Mouse (Mus musculus) granulocyte monocyte progenitor cell, adult 5-6 weeks (primary cell): Measurements from ENCODE around the gene Gm10642. TPM values are rescaled to one million over a fixed set of nuclear protein-coding genes. Genes with fewer than 3 reads are reported as not detected.

Experiments
- ATAC-seq: replicated peaks from 2 replicates; pipeline ENCODE4 v1.8.0; 2016; ENCODE audit warnings: mild to moderate bottlenecking, moderate TSS enrichment, inconsistent platforms; ENCODE audit not compliant: poor library complexity, severe bottlenecking
- total RNA-seq, 2 experiments: library from RNA; stranded (forward) in 1 of 2; stranded (reverse) in 1 of 2; fragments of 200-712, 200-1000 nt in 1 of 2; fragments of >200 nt in 1 of 2; fragmentation: Nextera tagmentation in 1 of 2; gene quantifications; 2 replicates each; pipeline ENCODE4 v1.2.3; 2014 to 2017

Gene Gm10642
- not detected in 2 replicates for total RNA-seq (2014; fragmentation: Nextera tagmentation)
- 0.26 TPM in 1 of 2 replicates, not detected in the other for total RNA-seq (2017)

DNA sequence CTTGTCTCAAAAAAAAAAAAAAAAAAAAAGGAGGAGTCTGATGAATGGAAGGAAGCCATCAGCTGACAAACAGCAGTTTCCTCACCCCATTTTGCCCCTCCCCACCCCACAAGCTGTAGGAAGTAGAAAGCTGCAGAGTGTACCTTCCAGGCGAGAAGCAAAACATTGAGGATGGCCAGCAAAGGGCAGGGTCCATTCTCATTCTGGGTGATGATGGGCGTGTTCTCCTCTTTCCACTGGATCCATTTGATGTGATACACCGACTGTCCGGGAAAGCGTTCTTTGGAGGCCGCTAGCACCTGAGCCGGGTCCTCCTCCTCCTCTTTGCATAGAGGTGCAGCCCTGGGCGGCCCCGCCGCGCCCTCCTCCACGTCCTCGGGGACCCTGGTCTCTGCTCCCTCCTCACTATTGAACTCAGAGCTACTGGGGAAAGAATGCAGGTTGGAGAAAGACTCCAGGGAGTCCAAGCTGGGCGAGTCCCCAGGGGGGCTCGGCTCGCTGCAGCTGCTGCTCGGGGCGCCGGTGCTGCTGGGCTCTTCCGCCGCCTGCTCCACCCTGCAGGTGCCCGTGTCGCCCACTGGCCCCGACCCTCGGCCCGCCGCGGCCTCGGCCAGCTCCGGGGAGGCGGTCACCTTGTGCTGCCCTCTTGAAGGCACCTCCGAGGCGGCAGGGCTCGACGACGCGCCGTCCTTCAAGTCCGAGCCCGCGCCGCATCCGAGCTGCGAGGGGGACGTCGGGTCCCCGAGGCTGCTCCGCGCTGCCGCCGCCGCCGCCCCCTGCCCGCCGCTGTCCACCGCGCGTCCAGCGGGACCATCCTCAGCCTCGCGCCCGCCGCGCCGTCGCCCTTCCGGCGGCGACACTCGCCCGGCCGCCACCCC lies at the start of gene Gm10642:
Gm10642 (plus strand) TSS at position 122 of the 878 bp plus-strand sequence.
- ATAC-seq, result peak; percentile 60

DNA sequence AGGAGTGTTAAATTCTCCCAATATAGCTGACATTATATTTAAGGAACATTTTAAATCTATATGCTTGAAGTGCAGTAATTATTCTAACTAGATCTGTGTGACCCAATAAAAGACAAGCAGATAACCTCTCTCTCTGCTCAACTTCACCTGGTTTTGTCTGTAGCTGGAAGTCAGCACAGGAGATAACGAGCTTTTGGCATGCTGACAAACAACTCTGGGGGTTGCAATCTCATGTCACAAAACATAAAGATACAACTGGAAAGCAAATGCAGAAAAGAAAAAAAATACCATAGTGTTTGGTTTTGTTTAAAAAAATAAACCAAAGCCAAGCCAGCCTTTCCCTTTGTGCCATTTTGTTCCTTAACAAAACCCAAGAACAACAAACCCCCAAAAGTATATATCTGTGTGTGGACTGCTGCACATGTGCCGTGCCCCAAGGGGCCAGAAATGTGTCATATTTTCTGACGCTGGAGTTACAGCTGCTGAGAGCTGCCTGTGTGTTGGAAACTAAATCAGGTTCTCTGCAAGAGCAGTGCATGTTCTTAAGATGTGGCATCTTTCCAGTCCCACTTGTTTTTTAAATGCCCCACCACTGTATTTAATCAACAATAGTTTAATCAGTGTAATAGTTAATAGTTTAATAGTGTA lies 44.9 kb upstream of the Gm10642 start:
- no peak for ATAC-seq

DNA sequence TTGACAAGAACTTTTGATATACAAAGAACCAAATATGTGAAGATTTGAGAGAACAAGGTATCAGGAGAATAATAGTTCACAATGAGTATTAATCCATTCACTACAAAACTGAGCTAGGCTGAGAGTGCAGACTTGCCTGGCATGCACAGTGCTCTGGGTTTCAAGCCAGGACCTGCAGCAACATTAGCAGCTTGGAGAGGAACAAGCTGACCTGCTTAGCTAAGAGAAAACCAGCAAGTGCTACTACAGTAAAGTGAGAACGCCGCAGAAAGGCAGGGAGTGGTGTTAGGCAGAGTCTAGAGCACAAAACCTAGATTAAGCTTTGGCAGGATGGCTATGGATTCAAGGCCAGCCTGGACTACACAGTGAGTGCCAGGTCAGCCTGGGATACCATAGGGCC lies 26.3 kb upstream of the Gm10642 start:
- no peak for ATAC-seq

DNA sequence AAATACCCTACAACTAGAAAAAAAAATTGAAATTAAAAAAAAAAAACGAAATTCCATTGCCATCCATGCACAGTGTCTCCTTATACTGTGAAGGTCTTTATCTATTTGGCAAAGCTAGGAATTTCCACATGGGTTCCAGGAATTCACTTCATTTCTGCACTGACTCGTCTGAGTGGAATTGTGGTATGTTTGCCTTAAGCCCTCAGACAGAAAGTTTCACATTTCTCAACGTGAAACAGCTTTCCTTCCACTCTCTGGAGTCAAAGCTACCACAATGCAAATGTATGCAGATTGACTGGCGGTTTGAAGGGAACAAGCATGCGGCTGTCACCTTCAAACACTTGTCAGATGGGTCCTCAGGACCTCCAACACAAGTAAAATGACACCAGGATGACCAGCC lies 24.4 kb upstream of the Gm10642 start:
- ATAC-seq, result no peak

DNA sequence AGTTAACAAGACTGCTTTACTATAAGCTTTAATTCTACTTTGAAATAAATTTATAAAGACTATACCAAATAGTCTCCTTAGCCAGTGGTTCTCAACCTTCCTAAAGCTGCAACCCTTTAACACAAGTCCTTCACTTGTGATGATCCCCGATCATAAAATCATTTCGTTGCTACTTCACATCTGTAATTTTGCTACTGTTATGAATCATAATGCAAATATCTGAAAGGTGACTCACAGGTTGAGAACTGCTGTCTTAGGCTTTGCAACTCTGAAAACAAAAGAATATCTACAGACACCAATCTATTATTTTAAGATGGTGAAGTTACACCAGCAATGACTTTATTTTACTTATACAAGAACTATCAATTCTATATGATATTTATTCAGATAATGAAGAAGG lies 19.3 kb upstream of the Gm10642 start:
- no peak for ATAC-seq

DNA sequence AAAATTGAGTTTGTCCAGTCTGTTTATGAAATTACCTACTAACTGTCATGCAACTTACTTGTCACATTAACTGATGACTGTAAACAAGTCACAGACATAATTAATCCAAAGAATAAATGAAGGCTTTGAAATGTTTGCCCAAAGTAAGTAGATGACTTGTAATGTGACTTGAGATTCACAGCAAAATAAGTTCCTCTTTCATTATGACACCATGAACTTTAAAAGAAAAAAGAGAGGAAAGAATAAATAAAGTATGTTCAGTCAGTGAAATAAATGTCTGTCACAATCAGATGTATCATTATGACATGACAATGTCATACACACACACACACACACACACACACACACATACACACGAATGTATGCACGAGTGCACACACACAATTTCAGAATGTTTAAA lies 5.8 kb upstream of the Gm10642 start:
- ATAC-seq, result peak; percentile 62

DNA sequence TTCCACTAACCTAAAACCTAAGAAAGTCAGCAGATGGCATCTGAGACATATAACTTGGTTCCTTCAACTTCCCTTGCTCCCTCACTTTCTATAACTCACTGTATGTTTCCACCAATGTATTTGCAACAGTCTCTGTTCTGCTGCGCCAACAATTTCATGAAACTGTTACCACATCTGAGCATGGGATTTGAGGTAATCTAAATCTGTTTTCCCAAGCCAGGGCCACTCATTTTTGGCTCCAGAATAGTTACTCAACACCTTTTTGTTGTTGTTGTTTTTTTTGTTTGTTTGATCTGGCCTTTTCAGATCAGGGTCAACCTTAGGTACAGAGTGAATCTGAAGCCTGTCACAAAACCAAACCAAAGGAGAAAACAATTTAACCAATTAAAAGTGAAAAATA lies 5.1 kb upstream of the Gm10642 start:
- peak; percentile 46 for ATAC-seq

DNA sequence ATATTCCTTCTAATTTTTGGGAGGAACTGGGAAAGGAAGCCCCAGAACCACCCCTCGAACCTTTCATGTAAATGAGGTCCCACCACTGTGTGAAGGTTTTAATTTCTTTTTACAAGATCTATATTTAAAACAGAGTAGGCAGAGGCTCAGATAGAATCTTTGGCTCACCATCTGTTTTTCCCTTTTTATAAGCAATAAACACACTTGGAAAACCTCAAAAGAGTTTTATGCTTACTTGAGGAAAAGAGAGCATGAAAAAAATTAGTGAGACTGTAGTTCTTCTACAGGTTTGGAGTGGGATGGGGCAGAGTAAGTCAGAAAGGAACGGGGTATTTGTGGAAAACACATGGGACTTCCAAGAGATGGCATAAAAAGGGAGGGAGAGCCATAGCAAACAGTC lies 3.8 kb upstream of the Gm10642 start:
- ATAC-seq, result no peak

DNA sequence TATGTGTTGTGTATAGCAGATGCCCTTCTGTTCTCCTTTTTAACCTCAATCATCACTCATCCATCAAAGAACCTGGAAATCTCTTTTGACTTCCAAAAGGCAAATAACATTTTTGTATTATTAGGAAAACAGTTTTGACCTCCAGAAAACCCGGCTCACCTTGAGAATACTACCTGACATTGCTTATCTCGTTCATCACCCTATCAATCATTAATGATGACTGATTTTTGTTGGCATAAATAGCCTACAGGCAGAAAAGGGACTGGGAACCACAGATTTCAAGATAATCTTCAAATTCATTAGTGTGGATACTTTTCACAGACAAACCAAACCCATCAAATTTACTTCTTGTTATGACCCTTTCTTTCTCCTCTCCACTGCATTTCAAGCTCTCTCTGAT lies 2.2 kb upstream of the Gm10642 start:
- ATAC-seq, result no peak

DNA sequence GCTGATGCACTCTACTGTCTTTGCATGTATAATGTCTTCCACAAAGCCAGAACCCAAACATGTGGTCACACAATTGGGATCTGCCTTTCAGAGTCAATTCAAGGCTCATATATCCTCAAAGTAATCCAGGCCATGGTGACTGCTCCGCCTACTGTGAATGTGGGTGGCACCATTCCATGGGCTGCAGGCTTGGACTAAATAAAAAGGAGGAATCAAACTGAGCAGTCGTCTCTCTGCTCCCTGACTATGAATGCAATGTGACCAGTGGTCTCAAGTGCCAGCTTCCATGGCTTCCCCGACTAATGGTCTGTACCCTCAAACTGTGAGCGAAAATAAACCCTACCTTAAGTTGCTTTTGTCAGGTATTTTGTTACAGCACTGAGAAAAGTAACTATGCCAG lies 1.6 kb upstream of the Gm10642 start:
- no peak for ATAC-seq

DNA sequence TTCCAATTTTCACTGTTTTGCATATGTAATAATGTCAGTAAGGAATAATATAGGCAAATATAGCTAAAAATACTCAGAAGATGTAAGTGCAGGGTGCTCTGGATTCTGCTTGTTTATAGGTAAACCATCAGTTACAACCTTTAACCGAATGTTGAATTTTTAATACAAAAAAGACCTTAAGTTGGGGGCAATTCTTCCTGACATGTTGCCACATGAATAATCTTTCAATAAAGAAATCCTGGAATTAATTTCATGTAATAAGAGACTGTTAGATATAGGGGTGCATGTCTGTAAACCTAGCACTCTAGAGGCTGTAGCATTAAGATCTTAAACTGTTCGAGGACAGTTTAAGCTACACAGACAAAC lies 304 bp upstream of the Gm10642 start:
- ATAC-seq, result no peak

DNA sequence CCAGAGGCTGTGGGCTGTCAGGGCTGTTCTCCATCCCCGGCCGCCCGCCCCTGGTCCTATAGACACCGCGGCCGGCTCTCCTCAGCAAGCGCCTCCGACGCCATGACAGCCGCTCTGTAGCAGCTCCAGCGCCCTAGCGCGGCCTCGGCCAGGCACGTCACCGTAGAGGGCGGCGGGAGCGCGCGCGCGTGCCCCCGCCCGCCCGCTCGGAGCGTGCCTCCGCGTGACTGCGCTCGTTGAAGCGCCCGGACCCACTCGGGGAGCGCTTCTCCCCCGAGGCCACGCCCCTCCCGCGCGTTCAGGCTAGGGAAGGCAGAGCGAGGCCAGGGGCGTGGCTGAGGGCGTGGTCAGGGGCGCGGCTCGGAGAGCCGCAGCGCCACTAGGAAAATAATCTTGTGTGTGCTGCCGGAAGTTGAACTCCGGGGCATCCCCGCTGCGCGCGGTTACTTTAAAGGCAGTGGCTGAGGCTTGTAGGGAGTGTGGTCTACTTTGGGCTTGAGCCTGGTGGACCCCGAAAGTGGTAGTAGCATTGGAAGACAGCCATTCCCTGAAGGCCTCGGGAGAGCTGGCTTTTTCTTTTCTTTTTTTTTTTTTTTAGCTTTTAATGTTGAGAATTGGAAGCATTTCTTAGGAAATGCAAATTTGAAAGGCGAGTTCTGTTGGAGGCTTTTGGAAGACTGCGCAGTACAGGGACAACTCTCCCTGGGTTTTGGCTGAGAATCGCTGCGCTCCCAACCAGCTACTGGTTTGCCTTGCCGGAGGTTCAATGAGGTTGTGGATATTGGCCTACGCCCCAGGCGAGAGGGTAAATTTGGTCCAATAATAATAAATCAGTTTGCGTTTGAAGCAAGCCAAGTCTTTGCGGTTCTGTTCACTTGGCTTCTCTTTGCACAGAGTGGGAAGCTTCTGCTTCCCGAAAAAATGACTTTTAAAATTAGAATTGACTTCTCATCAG lies 1.2 kb downstream of the Gm10642 start, which contains the start of gene Mindy2:
Mindy2 (minus strand) TSS at position 162 of the 955 bp plus-strand sequence.
- peak; percentile 95 for ATAC-seq

DNA sequence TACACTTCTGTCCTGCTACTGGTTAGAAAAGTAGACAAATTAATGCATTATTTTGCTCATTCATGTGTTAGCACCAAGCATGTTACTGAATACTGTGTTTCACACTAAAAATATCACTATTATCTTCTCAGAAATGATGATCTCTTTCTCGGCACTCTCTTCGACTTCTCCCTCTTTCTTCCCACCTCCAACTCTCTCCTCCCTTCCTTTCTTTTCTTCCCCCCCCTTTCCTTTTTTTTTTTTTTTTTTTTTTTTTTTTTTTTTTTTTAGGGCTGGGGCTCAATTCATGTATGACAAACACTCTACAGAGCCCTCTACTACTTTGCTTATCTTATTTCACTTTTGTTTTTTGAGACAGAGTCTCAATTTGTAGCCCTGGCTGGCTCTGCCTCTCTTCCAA lies 2.2 kb downstream of the Gm10642 start:
- no peak for ATAC-seq

DNA sequence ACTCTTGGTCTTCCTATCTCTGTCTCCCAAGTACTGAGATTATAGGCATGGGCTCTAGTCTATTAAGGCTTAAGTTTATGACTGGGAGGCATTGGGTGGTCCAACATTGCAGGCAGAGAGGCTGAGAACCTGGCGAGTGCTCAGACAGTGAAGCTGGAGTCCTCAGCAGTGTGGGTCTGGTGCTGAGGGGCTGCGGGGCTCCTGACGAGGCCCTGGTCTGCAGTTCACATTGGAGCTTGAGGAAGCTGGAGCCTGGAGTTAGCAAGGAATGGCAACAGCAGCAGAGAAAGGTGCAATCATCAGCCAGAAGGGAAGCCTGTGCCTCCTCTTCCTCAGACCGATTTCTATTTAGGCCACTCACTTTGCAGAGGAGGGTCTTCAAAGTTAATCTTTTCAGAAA lies 8.8 kb downstream of the Gm10642 start:
- ATAC-seq, result no peak

DNA sequence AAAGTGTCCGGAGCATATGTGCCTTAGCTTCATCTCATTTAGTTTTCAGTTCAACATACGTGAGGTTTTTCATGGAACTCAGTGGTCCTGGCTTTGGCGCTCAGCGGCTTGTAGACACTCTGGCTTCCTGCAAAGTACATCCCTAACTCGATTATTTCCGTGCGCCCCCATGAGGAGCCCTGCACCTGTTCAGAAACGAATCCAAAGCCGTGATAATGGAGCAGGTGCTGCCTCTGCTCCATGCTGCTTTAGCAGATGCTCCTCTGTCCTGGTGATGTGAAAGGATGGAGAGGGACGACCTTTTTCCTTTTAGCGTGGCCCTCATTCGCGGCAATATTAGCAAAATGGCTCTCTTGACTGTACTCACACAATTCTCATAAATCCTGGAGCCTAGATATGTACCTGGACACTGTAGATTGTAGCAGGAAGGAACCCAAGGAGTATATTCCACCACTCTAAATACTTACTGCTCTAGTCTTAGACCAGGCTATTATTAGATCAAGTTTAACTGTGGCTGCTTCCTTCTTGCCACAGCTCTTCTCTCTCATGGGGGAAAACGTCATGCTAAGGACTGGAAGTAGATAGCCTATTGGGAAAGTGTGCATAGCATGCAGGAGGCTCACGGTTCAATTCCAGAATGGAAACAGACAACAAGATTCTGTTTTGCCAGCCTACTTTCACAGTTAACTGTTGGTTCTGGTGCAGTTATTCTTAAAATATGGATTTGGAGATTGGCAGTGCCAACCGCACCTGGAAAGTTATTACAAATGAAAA lies 9.5 kb downstream of the Gm10642 start:
- ATAC-seq, result no peak

DNA sequence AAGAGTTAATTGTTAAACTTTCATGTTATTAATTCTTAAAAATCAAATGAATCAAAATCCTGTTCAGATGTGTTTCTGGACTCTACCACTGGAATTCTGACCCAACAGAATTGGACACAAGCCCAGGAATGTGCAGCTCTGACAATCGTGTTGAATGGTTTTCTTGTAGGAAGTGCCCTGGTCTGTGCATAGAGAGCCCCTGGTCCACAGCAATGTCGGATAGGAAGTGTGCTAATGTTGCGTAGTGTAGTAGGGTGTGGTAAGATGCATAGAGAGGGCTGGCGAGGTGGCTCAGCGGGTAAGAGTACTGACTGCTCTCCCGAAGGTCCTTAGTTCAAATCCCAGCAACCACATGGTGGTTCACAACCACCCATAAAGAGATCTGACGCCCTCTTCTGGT lies 10.8 kb downstream of the Gm10642 start:
- peak; percentile 92 for ATAC-seq

DNA sequence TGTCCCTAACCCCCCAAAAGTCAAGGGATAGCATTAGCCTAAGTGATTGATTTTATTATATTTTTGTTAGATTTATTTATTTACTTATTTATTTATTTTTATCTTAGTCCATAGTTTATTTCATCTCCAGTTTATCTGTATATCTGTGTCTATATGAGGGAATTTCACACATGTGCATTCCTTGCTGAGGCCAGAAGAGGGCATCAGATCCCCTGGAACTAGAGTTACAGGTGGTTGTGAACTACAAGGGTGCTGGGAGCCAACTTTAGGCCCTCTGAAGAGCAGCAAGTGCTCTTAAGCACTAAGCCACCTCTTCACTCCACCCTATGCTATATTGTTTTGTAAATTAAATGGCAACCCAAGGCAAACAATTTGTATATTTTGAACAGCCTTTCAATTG lies 12.0 kb downstream of the Gm10642 start:
- ATAC-seq, result no peak

DNA sequence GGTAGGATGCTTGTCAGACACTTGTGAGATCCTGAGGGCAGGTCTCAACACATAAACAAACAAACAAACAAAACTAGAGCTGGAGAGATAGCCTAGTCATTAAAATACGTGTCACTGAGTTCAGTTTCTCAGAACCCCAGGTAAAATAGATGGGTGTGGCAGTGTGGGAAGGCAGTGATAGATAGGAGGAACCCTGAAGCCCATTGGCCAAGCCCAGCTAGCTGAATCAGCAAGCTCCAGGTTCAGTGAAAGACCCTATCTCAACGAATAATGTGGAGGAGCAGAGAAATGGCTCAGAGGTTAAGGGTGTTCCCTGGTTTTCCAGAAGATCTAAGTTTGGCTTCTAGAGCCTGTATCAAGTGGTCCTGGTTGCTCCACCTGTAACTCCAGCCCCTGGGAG lies 13.1 kb downstream of the Gm10642 start:
- ATAC-seq, result no peak

DNA sequence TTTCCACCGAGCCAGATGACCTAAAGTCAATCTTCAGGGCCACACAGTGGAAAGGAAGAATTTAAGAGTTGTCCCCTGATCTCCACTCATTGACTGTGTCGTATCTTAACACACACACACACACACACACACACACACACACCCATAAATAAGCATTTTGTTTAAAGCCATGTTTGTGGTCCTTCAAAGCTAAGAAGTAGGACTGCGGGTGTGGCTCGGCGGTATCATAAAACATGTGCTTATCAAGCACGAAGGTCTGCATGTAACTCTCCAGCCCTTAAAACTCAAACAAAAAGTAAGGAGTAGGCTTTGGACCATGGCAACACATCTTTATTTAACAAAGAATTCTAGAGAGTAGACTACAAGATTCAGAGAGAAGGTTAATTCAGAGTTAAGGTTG lies 14.3 kb downstream of the Gm10642 start:
- no peak for ATAC-seq

DNA sequence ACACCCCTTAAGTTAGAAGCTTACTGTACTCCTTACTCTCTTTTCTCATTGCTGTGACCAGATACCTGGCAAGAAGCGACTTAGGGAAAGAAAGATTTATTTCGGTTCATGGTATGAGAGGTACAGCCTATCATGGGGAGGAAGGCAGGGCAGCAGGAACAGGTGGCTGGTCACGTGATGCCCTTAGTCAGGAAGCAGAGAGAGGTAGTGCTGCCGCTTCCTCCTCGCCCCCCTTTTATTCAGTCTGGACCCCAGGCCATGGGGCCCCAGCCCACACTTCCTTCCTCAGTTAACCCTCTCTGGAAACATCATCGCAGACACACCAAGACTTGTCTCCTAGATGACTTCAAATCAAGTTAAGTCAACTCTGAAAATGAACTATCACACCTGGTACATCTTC lies 15.2 kb downstream of the Gm10642 start:
- peak; percentile 61 for ATAC-seq
